Mouse (Mus musculus) midbrain, postnatal 0 days (tissue): ENCODE measurements around the gene Pfas. TPM values are rescaled to one million over a fixed set of nuclear protein-coding genes. Genes with fewer than 3 reads are reported as not detected.

Source experiments
- ATAC-seq: fragments of 200-750 bp; cut with Nextera tagmentation; 2 replicates; pipeline ENCODE4 v1.8.0; 2017; ENCODE audit warnings: moderate number of reproducible peaks, mild to moderate bottlenecking, moderate TSS enrichment, moderate library complexity; ENCODE audit not compliant: low FRiP score
- DNase-seq: peaks from one replicate; pipeline ENCODE4 v3.0.0-alpha.2; 2015; ENCODE audit warnings: low spot score
- H3K27ac ChIP-seq: fragments of 300-500 bp; sonication (generic); 2 replicates; pipeline ENCODE4 v1.5.1; 2014; ENCODE audit warnings: low read depth, mild to moderate bottlenecking, low read length, mixed read lengths
- H3K27me3 ChIP-seq: fragments of 300-500 bp; sonication (generic); 2 replicates; pipeline ENCODE4 v1.6.1; 2014; ENCODE audit warnings: low read length, control low read depth, mixed read lengths; ENCODE audit not compliant: insufficient read depth
- H3K36me3 ChIP-seq: fragments of 300-500 bp; sonication (generic); 2 replicates; pipeline ENCODE4 v1.6.1; 2014; ENCODE audit warnings: low read length, control low read depth, mixed read lengths; ENCODE audit not compliant: insufficient read depth
- H3K4me1 ChIP-seq: fragments of 300-500 bp; sonication (generic); 2 replicates; pipeline ENCODE4 v1.6.1; 2014; ENCODE audit warnings: mild to moderate bottlenecking, control low read depth, antibody characterized with exemption, low read length, mixed read lengths; ENCODE audit not compliant: insufficient read depth
- H3K4me2 ChIP-seq: fragments of 300-500 bp; sonication (generic); 2 replicates; pipeline ENCODE4 v1.6.1; 2014; ENCODE audit warnings: low read depth, mild to moderate bottlenecking, low read length, mixed read lengths; ENCODE audit not compliant: poor library complexity, severe bottlenecking
- H3K4me3 ChIP-seq: fragments of 300-500 bp; sonication (generic); 2 replicates; pipeline ENCODE4 v1.5.1; 2014; ENCODE audit warnings: low read depth, mild to moderate bottlenecking, low read length, moderate library complexity
- H3K9ac ChIP-seq: fragments of 300-500 bp; sonication (generic); replicated peaks from 2 replicates; pipeline ENCODE4 v1.6.1; 2014; ENCODE audit warnings: mild to moderate bottlenecking, low read length, moderate library complexity, mixed read lengths; ENCODE audit not compliant: poor library complexity, severe bottlenecking
- H3K9me3 ChIP-seq: fragments of 300-500 bp; sonication (generic); 2 replicates; pipeline ENCODE4 v1.6.1; 2016; ENCODE audit warnings: low read length, control low read depth
- CTCF ChIP-seq: IDR thresholded peaks from 2 replicates; pipeline ENCODE4 v1.5.1; 2016; ENCODE audit warnings: antibody characterized with exemption, mild to moderate bottlenecking
- WGBS: fragments of 180-500 bp; shearing (Covaris S2); extraction: QIAGEN DNeasy Blood & Tissue Kit; methylation state at CpG from one replicate; pipeline ENCODE4 v1.1.7; 2014; 5-methylcytosine and 5-hydroxymethylcytosine counted together
- polyA plus RNA-seq: library from polyadenylated mRNA; unstranded; fragments of >200 nt; fragmentation: Nextera tagmentation; extraction: Ambion mirVana; gene quantifications from 2 replicates; pipeline ENCODE4 v1.2.1, GENCODE M21; 2015
- total RNA-seq: library from RNA; depleted of rRNA; stranded (reverse); fragments of >200 nt; gene quantifications from 2 replicates; pipeline ENCODE4 v1.2.3, GENCODE M21; 2014

Gene Pfas
- total and polyA plus RNA-seq, 2 experiments from 2014 or later = 14.1 to 28.3 TPM

- H3K4me3 ChIP-seq = no peak overlapping the region
- H3K4me1 ChIP-seq = peaks cover 5% of the 10 kb centered on the region; the same call in 1 of the 2 replicates
- no peaks in the 10 kb centered on the region for H3K36me3 ChIP-seq
- no peak for TF ChIP-seq CTCF
- WGBS = 62% methylated on average over 3 of the region's 3 CpGs
- H3K27me3 ChIP-seq = peaks cover 14% of the 10 kb centered on the region
- no peak overlapping the region for H3K9ac ChIP-seq
- no peak overlapping the region for H3K4me2 ChIP-seq
- DNase-seq (no peak), ATAC-seq (no peak)
- no peak overlapping the region for H3K27ac ChIP-seq
- no peaks in the 10 kb centered on the region for H3K9me3 ChIP-seq
Observed at GRCm38 (mm10) chr11:68956107-68956506, 52.2 kb downstream of the Pfas start.

GRCm38 (mm10) chr11:68955473-68955872, 52.8 kb downstream of the Pfas start:
- 76% methylated on average over 5 of the region's 5 CpGs for WGBS
- no peak for ATAC-seq
- no peak for DNase-seq
- peak overlapping the region; percentile 48; the same call in 1 of the 2 replicates for H3K4me2 ChIP-seq
- H3K9me3 ChIP-seq = no peaks in the 10 kb centered on the region
- H3K4me1 ChIP-seq = peaks cover 5% of the 10 kb centered on the region; the same call in 1 of the 2 replicates
- no peak for TF ChIP-seq CTCF
- H3K4me3 ChIP-seq = no peak overlapping the region
- no peak overlapping the region for H3K9ac ChIP-seq
- H3K27ac ChIP-seq = no peak overlapping the region
- peaks cover 14% of the 10 kb centered on the region for H3K27me3 ChIP-seq
- no peaks in the 10 kb centered on the region for H3K36me3 ChIP-seq

GRCm38 (mm10) chr11:68954408-68954807, 53.9 kb downstream of the Pfas start:
- peak overlapping the region; percentile 28 for H3K4me3 ChIP-seq
- peak overlapping the region; percentile 48 for H3K4me2 ChIP-seq
- peaks cover 5% of the 10 kb centered on the region; the same call in 1 of the 2 replicates for H3K4me1 ChIP-seq
- no peak for ATAC-seq
- DNase-seq = no peak
- H3K27ac ChIP-seq = no peak overlapping the region
- no peaks in the 10 kb centered on the region for H3K36me3 ChIP-seq
- no peaks in the 10 kb centered on the region for H3K9me3 ChIP-seq
- peaks cover 14% of the 10 kb centered on the region for H3K27me3 ChIP-seq
- WGBS = 1% methylated on average over 17 of the region's 17 CpGs
- H3K9ac ChIP-seq = peak overlapping the region; percentile 48; the same call in 1 of the 2 replicates
- TF ChIP-seq CTCF = no peak

GRCm38 (mm10) chr11:68953903-68954302, 54.4 kb downstream of the Pfas start:
- 14% methylated on average over 13 of the region's 13 CpGs for WGBS
- Histone ChIP-seq H3K4me3 (no peak overlapping the region), H3K9ac (no peak overlapping the region), H3K36me3 (no peaks in the 10 kb centered on the region), H3K27ac (no peak overlapping the region), H3K27me3 (peaks cover 14% of the 10 kb centered on the region), H3K9me3 (no peaks in the 10 kb centered on the region), H3K4me1 (peaks cover 5% of the 10 kb centered on the region; the same call in 1 of the 2 replicates), H3K4me2 (peak overlapping the region; percentile 48)
- no peak for DNase-seq
- ATAC-seq = no peak
- no peak for TF ChIP-seq CTCF

GRCm38 (mm10) chr11:68947542-68947993, 60.7 kb downstream of the Pfas start:
- Histone ChIP-seq H3K4me1 (peaks cover 4% of the 10 kb centered on the region; the same call in 1 of the 2 replicates), H3K36me3 (peaks cover 3% of the 10 kb centered on the region; the same call in 1 of the 2 replicates), H3K4me2 (peak overlapping the region; percentile 59), H3K4me3 (peak overlapping the region; percentile 41), H3K27me3 (no peaks in the 10 kb centered on the region), H3K9me3 (no peaks in the 10 kb centered on the region), H3K27ac (peak overlapping the region; percentile 89), H3K9ac (peak overlapping the region; percentile 69)
- peak; percentile 89 for DNase-seq
- whole genome bisulfite sequencing = 5% methylated on average over 12 of the region's 12 CpGs
- peak; percentile 87 for ATAC-seq
- TF ChIP-seq CTCF = no peak

- Histone ChIP-seq H3K27me3 (no peaks in the 10 kb centered on the region), H3K27ac (peak overlapping the region; percentile 89), H3K9me3 (no peaks in the 10 kb centered on the region), H3K4me3 (peak overlapping the region; percentile 41), H3K9ac (peak overlapping the region; percentile 58), H3K36me3 (peaks cover 3% of the 10 kb centered on the region; the same call in 1 of the 2 replicates), H3K4me2 (peak overlapping the region; percentile 59), H3K4me1 (peaks cover 4% of the 10 kb centered on the region; the same call in 1 of the 2 replicates)
- peak; percentile 81 for ATAC-seq
- 8% methylated on average over 12 of the region's 16 CpGs for WGBS
- peak; percentile 24 for DNase-seq
- no peak for TF ChIP-seq CTCF
Observed at GRCm38 (mm10) chr11:68946806-68947440, 61.3 kb downstream of the Pfas start.
